Mouse (Mus musculus) central nervous system, embryonic 14 days (tissue): Measurements from ENCODE around the gene Mfsd10. TPM values are rescaled to one million over a fixed set of nuclear protein-coding genes. Genes with fewer than 3 reads are reported as not detected.

Experiments
- polyA plus RNA-seq: library from polyadenylated mRNA; depleted of rRNA; stranded (reverse); fragments of >200 nt; gene quantifications from 2 replicates; pipeline ENCODE4 v1.2.3, GENCODE M21; 2012; rRNA removed

Gene Mfsd10
- polyA plus RNA-seq: 172 and 189 TPM in 2 replicates

GRCm38 (mm10) chr5:34636481-34637287 is at the start of gene Mfsd10:
Gene Mfsd10 (minus strand): TSS chr5:34637212.

GRCm38 (mm10) chr5:34659686-34660590 is 22.9 kb upstream of the Mfsd10 start, which contains the start of the genes Nop14 and Grk4:
Gene Nop14 (minus strand): TSS chr5:34660148.
Gene Grk4 (plus strand): TSS chr5:34660379.

Other genes with a start within 250 kb of the Mfsd10 start
- gene Tnip2, start 123.2 kb downstream of the Mfsd10 start, polyA plus RNA-seq: 9.8 and 13.6 TPM in 2 replicates
- gene Sh3bp2, start 111.4 kb downstream of the Mfsd10 start, polyA plus RNA-seq: 39.0 and 42.5 TPM in 2 replicates
- gene Add1, start 63.5 kb downstream of the Mfsd10 start, polyA plus RNA-seq: 240 and 246 TPM in 2 replicates
- gene Nop14, start 22.9 kb upstream of the Mfsd10 start, polyA plus RNA-seq: 28.0 and 30.0 TPM in 2 replicates
- 2.5 and 3.8 TPM in 2 replicates for gene Grk4, start 23.2 kb upstream of the Mfsd10 start, polyA plus RNA-seq
- 25.7 and 26.4 TPM in 2 replicates for gene Htt, start 124.5 kb upstream of the Mfsd10 start, polyA plus RNA-seq